Mouse (Mus musculus): ENCODE results near the gene Sema4f.

Sema4f gene

DNA sequence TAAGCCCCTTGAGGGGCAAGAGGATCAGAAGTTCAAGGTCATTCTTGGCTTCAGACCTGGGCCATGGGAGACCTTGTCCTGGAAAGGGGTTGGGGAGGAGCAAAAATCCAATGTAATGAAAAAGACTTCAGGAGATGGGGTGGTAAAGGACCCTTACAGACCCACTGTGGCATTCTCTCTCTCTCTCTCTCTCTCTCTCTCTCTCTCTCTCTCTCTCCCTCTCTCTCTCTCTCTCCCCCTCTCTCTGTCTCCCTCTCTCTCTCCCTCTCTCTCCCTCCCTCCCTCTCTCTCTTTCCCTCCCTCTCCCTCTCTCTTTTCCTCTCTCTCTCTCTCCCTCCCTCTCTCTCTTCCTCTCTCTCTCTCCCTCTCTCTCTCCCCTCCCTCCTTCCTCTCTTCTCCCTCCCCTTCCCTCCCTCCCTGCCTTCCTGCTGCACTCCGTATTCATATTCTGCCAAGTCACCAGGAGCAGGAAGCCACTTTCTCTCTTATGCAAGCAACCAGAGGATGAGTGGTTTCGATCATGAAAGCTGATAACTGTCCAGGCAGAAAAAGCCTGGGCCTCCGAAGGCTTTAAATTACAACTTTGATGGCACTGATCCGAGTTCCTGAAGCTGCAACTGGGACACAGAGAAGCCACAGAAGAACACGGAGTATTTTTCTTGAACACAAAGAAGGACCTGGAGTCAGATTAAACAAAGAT lies 67.8 kb downstream of the Sema4f start:
- DNase-seq (ENCODE audit: low spot score in 2 of 2) = no peak

- DNase-seq (ENCODE audit: low spot score in 2 of 2) = no peak
Measured at GRCm38 (mm10) chr6:82868476-82868875, 71.1 kb downstream of the Sema4f start.

GRCm38 (mm10) chr6:82863380-82863874 lies 76.1 kb downstream of the Sema4f start:
- peak; percentile 71 for DNase-seq (ENCODE audit: low spot score in 2 of 2)

DNA sequence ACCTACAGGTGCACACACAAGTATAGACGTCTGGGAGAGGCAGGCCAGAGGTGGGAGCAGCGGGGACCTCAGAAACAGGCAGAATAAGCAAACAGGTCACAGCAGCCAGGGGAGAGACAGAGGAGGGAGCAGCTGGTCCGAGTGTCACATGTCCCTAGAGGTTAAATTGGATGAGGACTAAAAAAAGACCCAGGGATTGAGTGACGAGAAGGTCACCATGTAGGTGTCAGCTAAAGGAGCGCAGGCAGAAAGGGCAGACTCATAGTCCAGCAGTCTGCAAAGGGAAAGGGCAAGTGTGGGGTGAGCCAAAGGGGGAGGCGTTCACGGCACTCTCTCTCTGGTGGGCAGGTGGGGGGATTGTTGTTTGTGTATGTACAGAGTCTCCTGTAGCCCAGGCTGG lies 77.1 kb downstream of the Sema4f start:
- DNase-seq (ENCODE audit: low spot score in 2 of 2) = peak; percentile 52 to 54

GRCm38 (mm10) chr6:82862042-82862441 lies 77.5 kb downstream of the Sema4f start:
- DNase-seq (ENCODE audit: low spot score in 2 of 2) = no peak
